Mouse (Mus musculus): Measurements from ENCODE around the gene Aph1b.
"Not testable (repeated sequence)": the region's sequence is repeated elsewhere in the genome, so short reads cannot be mapped to it uniquely, and the experiment has no call there.

Aph1b gene

DNA sequence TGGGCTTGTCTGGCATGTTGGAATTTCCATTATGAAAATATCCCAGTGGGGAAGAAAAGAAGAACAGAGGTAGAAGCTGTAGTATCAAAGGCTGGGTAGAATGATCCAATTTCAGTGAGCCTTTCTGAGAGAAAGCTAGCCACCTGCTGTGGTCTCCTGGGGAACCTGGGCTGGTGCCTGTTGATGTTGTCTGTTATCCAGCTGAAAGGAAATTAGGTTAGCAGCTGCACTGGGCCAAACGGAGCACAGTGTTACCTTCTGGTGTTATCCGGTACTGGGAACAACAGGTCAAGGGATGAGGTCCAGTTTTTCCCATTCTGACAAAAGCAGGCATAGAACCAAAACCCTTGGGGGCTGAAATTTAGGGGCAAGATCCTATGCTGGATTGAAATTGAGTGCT, 18.1 kb upstream of the Aph1b start:
- Histone ChIP-seq H3K4me1 (replicated peaks; ENCODE audit: low read depth, low read length) (0 out of 2 replicates have a peak, but pooled peaks cover 3% of the 10 kb centered on the region), H3K9me3 (ENCODE audit: low read length) (no peaks in the 10 kb centered on the region), H3K27me3 (ENCODE audit: insufficient read depth, low read length) (no peaks in the 10 kb centered on the region), H3K36me3 (ENCODE audit: insufficient read depth, low read length) (no peaks in the 10 kb centered on the region), H3K4me3 (replicated peaks; ENCODE audit: low read length) (no peak overlapping the region)
- TF ChIP-seq POU5F1 (IDR thresholded peaks at IDR 0.05; ENCODE audit: borderline replicate concordance, low read length) (no peak), CTCF (conservative IDR thresholded peaks at IDR 0.05; ENCODE audit: low read length) (no peak)

DNA sequence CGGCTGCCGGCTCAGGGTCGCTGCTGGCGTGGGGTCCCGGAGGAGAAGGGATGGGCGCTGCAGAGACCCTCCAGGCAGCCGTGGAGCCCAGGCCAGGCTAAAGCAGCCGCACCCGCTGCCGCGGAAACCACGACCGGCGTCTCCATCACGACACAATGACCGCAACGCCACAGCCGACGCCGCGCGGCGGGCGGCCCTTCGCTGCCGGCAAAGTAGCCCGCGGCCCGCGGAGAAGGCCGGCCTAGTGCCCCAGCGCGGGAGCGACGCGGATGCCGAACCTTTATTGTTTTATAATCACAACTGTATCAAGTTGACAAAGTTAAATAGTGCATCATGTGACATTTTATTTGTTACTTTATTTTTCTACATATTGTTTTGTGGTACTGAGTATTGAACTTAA, 10.7 kb upstream of the Aph1b start:
- H3K4me1 ChIP-seq (replicated peaks; ENCODE audit: low read depth, low read length): peaks cover 15% of the 10 kb centered on the region
- not testable (repeated sequence) for H3K27me3 ChIP-seq (ENCODE audit: insufficient read depth, low read length); H3K36me3 ChIP-seq (ENCODE audit: insufficient read depth, low read length); H3K4me3 ChIP-seq (replicated peaks; ENCODE audit: low read length)
- H3K9me3 ChIP-seq (ENCODE audit: low read length): peaks cover 20% of the 10 kb centered on the region

DNA sequence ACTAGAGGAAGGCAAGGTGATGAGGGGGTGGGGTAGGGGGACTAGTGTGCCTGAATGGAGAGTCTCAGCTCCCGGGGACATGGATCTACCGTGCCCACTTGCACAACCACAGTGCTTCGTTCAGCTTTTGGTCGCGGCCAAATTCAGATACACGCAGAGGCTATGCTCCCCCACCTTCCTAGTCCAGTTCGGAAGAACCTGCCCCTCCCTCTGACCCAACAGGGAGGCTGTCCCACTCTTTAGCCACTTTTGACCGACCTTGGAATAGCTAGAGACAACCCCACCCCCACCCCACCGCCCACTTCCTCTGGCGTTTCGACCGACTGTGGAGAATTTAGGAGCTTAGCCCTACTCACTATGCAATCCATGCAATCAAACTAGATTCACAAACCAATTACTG, 6.7 kb upstream of the Aph1b start:
- H3K9me3 ChIP-seq (ENCODE audit: low read length): peaks cover 17% of the 10 kb centered on the region
- TF ChIP-seq NANOG (IDR thresholded peaks at IDR 0.05; ENCODE audit: borderline replicate concordance, low read length) (no peak), POU5F1 (IDR thresholded peaks at IDR 0.05; ENCODE audit: borderline replicate concordance, low read length) (no peak), CTCF (conservative IDR thresholded peaks at IDR 0.05; ENCODE audit: low read length) (no peak)

DNA sequence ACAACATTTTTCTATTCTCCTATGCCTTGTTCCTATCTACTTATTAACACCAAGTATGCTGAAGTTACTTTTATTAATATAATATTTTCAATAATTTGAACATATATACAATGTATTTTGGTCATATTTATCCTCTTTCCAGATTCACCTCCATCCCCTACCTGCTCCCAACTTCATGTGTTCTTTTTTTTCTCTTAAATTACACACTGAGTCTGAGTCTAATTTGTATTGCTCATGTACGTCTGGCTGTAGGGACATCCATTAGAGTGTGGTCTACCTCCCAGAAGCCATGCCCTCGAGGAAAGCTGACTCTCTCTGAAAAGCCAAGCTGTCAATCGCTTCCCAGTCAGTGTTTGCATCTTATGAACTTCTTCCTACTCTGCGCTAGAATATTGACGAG, 1.4 kb upstream of the Aph1b start, which contains the start of gene Gm10647:
Gene Gm10647, plus strand, starts transcription at position 301 of the 400 bp plus-strand sequence.
- peaks cover 29% of the 10 kb centered on the region for H3K27me3 ChIP-seq (ENCODE audit: insufficient read depth, low read length)
- H3K9me3 ChIP-seq (ENCODE audit: low read length): no peaks in the 10 kb centered on the region
- peak within 1 kb of the TSS; percentile 94 for H3K4me3 ChIP-seq (replicated peaks; ENCODE audit: low read length)
- no peaks in the 10 kb centered on the region for H3K36me3 ChIP-seq (ENCODE audit: insufficient read depth, low read length)
- TF ChIP-seq CTCF (conservative IDR thresholded peaks at IDR 0.05; ENCODE audit: low read length) (no peak), NANOG (IDR thresholded peaks at IDR 0.05; ENCODE audit: borderline replicate concordance, low read length) (no peak), POU5F1 (IDR thresholded peaks at IDR 0.05; ENCODE audit: borderline replicate concordance, low read length) (no peak)
- peaks cover 17% of the 10 kb centered on the region for H3K4me1 ChIP-seq (replicated peaks; ENCODE audit: low read depth, low read length)

More for the DNA sequence above, 6.7 kb upstream of the Aph1b start:
- peaks cover 9% of the 10 kb centered on the region; the same call in 1 of the 2 replicates for H3K27me3 ChIP-seq (ENCODE audit: insufficient read depth, low read length)
- peak overlapping the region; percentile 29; the same call in 1 of the 2 replicates for H3K4me3 ChIP-seq (replicated peaks; ENCODE audit: low read length)
- no peaks in the 10 kb centered on the region for H3K36me3 ChIP-seq (ENCODE audit: insufficient read depth, low read length)
- peaks cover 15% of the 10 kb centered on the region for H3K4me1 ChIP-seq (replicated peaks; ENCODE audit: low read depth, low read length)

DNA sequence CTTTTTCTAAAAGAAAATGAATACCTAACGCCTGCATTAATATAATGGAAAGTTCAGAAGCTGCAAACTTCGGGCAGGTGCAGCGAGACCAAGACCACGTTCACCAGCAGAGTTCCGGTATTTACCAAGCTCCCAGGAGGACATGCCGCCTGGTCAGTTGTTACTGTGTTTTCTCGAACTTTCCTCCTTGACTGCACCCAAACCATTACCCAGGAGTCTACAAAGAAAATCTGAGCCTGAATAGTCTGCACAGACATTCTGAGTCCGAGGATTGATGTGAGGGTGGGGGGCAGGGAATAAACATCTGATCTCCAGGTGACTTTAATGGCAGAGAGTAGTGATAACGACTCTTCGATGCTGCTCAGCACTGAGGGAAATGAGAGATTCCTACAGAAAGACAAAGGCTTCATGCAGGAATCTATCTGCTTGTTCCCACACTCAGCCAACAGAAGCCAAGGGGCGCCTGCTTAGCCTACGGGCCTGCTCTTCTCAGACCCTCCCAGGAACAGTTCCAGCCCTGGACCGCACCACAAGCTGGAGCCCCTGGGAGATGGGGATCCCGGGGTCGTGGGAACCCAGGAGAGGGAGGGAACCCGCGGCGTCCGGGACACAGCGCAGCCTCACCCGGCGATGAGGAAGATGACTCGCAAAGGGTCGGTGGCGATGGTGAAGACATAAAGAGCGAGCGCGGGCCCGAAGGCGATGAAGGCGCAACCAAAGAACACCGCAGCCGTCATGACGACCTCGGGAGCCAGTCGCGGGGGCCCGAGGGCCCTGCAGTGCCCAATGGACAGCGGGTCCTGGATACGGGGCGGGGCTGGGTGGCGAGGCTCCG, 444 bp downstream of the Aph1b start:
- H3K4me1 ChIP-seq (replicated peaks; ENCODE audit: low read depth, low read length): peaks cover 12% of the 10 kb centered on the region
- TF ChIP-seq NANOG (IDR thresholded peaks at IDR 0.05; ENCODE audit: borderline replicate concordance, low read length) (no peak), CTCF (conservative IDR thresholded peaks at IDR 0.05; ENCODE audit: low read length) (no peak), POU5F1 (IDR thresholded peaks at IDR 0.05; ENCODE audit: borderline replicate concordance, low read length) (no peak)

DNA sequence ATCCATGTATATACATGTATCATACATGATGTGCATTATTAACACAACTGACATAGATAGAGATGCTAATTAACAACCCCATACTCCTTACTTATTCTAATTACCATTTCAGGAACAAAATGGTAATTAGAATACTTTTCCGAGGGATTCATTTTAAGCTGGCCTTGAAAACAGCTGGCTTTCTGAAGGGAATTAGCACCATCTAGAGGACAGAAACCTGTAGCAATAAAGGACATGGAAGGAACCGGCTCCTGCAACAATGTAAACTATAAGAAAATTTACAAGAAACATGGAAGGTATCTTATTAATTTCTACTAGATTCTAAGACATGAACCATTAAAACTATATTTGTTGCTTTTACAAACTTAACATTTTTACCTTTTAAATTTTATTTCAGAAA, 7.5 kb downstream of the Aph1b start:
- Histone ChIP-seq H3K4me1 (replicated peaks; ENCODE audit: low read depth, low read length) (no peaks in the 10 kb centered on the region), H3K4me3 (replicated peaks; ENCODE audit: low read length) (no peak overlapping the region), H3K36me3 (ENCODE audit: insufficient read depth, low read length) (no peaks in the 10 kb centered on the region), H3K27me3 (ENCODE audit: insufficient read depth, low read length) (no peaks in the 10 kb centered on the region), H3K9me3 (ENCODE audit: low read length) (no peaks in the 10 kb centered on the region)
- TF ChIP-seq POU5F1 (IDR thresholded peaks at IDR 0.05; ENCODE audit: borderline replicate concordance, low read length) (no peak), CTCF (conservative IDR thresholded peaks at IDR 0.05; ENCODE audit: low read length) (peak; percentile 36)

More for the DNA sequence above, 444 bp downstream of the Aph1b start:
- peaks cover 29% of the 10 kb centered on the region for H3K27me3 ChIP-seq (ENCODE audit: insufficient read depth, low read length)
- no peaks in the 10 kb centered on the region for H3K9me3 ChIP-seq (ENCODE audit: low read length)
- peak overlapping the region; percentile 94 for H3K4me3 ChIP-seq (replicated peaks; ENCODE audit: low read length)
- no peaks in the 10 kb centered on the region for H3K36me3 ChIP-seq (ENCODE audit: insufficient read depth, low read length)

DNA sequence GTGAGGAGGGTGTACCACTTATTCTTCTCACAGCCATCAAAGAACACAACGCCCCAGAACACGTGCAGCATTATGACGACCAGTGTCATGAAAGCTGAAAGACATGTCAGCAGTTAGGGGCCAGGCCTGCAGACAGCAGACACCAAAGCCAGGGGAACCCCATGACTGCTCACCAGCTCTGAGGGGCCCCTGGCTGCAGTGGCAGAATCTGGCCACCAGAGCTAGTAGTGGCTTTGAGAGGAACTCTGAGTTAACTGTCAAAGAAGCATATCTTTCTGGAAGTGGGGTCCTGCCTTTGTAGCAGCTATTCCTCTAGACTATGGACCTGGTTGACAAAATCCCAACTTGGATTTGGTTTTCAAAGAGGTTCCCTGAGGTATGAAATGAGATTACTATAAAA, 10.7 kb downstream of the Aph1b start:
- H3K27me3 ChIP-seq (ENCODE audit: insufficient read depth, low read length); H3K36me3 ChIP-seq (ENCODE audit: insufficient read depth, low read length); H3K9me3 ChIP-seq (ENCODE audit: low read length): not testable (repeated sequence)

DNA sequence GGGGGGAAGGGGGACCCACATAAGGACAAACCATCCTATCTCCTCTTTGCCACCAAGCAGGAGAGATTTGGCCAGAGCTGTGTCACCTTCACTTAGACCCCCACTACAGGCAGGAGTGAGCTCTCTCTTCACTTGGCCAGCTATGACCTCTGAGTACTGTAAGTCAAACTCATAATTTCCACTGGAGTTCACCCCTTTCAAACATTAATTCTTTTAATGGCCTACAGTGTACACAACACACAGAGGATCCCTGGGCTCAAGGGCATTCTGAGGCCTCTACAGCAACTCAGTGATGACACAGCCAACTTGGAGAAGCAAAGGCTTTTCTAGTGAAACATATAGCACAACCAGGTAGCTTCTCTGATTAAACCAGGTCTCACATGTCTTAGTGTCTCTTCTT, 24.6 kb downstream of the Aph1b start:
- H3K4me1 ChIP-seq (replicated peaks; ENCODE audit: low read depth, low read length): no peaks in the 10 kb centered on the region
- no peak overlapping the region for H3K4me3 ChIP-seq (replicated peaks; ENCODE audit: low read length)
- no peaks in the 10 kb centered on the region for H3K27me3 ChIP-seq (ENCODE audit: insufficient read depth, low read length)
- no peaks in the 10 kb centered on the region for H3K9me3 ChIP-seq (ENCODE audit: low read length)
- no peaks in the 10 kb centered on the region for H3K36me3 ChIP-seq (ENCODE audit: insufficient read depth, low read length)
- TF ChIP-seq CTCF (conservative IDR thresholded peaks at IDR 0.05; ENCODE audit: low read length) (no peak), NANOG (IDR thresholded peaks at IDR 0.05; ENCODE audit: borderline replicate concordance, low read length) (no peak), POU5F1 (IDR thresholded peaks at IDR 0.05; ENCODE audit: borderline replicate concordance, low read length) (no peak)

More for the DNA sequence above, 10.7 kb downstream of the Aph1b start:
- not testable (repeated sequence) for H3K4me3 ChIP-seq (replicated peaks; ENCODE audit: low read length); H3K4me1 ChIP-seq (replicated peaks; ENCODE audit: low read depth, low read length)
- peak; percentile 51 for TF ChIP-seq CTCF (conservative IDR thresholded peaks at IDR 0.05; ENCODE audit: low read length)

DNA sequence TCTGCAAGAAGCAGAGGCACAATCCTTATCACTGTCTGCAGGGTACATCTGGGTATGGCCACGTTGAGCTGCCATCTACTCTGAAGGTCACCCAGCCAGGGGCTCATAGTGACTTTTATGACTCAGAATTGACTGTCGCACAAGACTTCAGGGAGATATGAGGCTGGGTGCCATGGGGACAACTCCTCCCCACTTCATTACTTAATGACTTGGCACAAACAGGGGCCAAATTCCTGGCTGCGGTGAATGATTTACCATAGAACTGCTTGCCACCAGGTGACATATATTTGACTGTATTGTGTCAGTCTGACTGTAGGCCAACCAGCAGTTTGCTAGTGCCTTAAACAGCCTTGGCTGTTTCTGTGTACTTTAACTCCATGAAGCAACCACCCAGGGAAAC, 26.0 kb downstream of the Aph1b start:
- Histone ChIP-seq H3K27me3 (ENCODE audit: insufficient read depth, low read length) (no peaks in the 10 kb centered on the region), H3K9me3 (ENCODE audit: low read length) (no peaks in the 10 kb centered on the region), H3K36me3 (ENCODE audit: insufficient read depth, low read length) (no peaks in the 10 kb centered on the region), H3K4me1 (replicated peaks; ENCODE audit: low read depth, low read length) (no peaks in the 10 kb centered on the region), H3K4me3 (replicated peaks; ENCODE audit: low read length) (no peak overlapping the region)
- no peak for TF ChIP-seq POU5F1 (IDR thresholded peaks at IDR 0.05; ENCODE audit: borderline replicate concordance, low read length)
- TF ChIP-seq NANOG (IDR thresholded peaks at IDR 0.05; ENCODE audit: borderline replicate concordance, low read length): no peak
- no peak for TF ChIP-seq CTCF (conservative IDR thresholded peaks at IDR 0.05; ENCODE audit: low read length)
